Mouse (Mus musculus): ENCODE data around the gene Cntn1.

The Cntn1 gene

GRCm38 (mm10) chr15:92050996-92051352, at the start of gene Cntn1:
Gene Cntn1 (plus strand): TSS chr15:92051165.
- no peak for TF ChIP-seq GATA4 (IDR thresholded peaks at IDR 0.05; ENCODE audit: insufficient replicate concordance, low read length)

- TF ChIP-seq GATA4 (IDR thresholded peaks at IDR 0.05; ENCODE audit: insufficient replicate concordance, low read length) = no peak
These were observed 49.5 kb upstream of the Cntn1 start for GRCm38 (mm10) chr15:92001431-92001830.

GRCm38 (mm10) chr15:92012165-92013083, 38.5 kb upstream of the Cntn1 start:
- TF ChIP-seq GATA4 (IDR thresholded peaks at IDR 0.05; ENCODE audit: insufficient replicate concordance, low read length) = no peak

GRCm38 (mm10) chr15:92034111-92034510, 16.9 kb upstream of the Cntn1 start:
- no peak for TF ChIP-seq GATA4 (IDR thresholded peaks at IDR 0.05; ENCODE audit: insufficient replicate concordance, low read length)

- no peak for TF ChIP-seq GATA4 (IDR thresholded peaks at IDR 0.05; ENCODE audit: insufficient replicate concordance, low read length)
These were observed 8.4 kb upstream of the Cntn1 start for GRCm38 (mm10) chr15:92042538-92042937.

GRCm38 (mm10) chr15:92046042-92046441, 4.9 kb upstream of the Cntn1 start:
- TF ChIP-seq GATA4 (IDR thresholded peaks at IDR 0.05; ENCODE audit: insufficient replicate concordance, low read length) = no peak

GRCm38 (mm10) chr15:92048031-92048430, 2.9 kb upstream of the Cntn1 start:
- no peak for TF ChIP-seq GATA4 (IDR thresholded peaks at IDR 0.05; ENCODE audit: insufficient replicate concordance, low read length)

GRCm38 (mm10) chr15:92048531-92048930, 2.4 kb upstream of the Cntn1 start:
- no peak for TF ChIP-seq GATA4 (IDR thresholded peaks at IDR 0.05; ENCODE audit: insufficient replicate concordance, low read length)

- no peak for TF ChIP-seq GATA4 (IDR thresholded peaks at IDR 0.05; ENCODE audit: insufficient replicate concordance, low read length)
These were observed 578 bp downstream of the Cntn1 start for GRCm38 (mm10) chr15:92051353-92052132.

GRCm38 (mm10) chr15:92052133-92052463, 1.1 kb downstream of the Cntn1 start:
- TF ChIP-seq GATA4 (IDR thresholded peaks at IDR 0.05; ENCODE audit: insufficient replicate concordance, low read length) = no peak

- TF ChIP-seq GATA4 (IDR thresholded peaks at IDR 0.05; ENCODE audit: insufficient replicate concordance, low read length) = no peak
These were observed 6.6 kb downstream of the Cntn1 start for GRCm38 (mm10) chr15:92057553-92057952.

- TF ChIP-seq GATA4 (IDR thresholded peaks at IDR 0.05; ENCODE audit: insufficient replicate concordance, low read length) = no peak
These were observed 10.0 kb downstream of the Cntn1 start for GRCm38 (mm10) chr15:92060986-92061385.

GRCm38 (mm10) chr15:92079416-92079815, 28.5 kb downstream of the Cntn1 start:
- no peak for TF ChIP-seq GATA4 (IDR thresholded peaks at IDR 0.05; ENCODE audit: insufficient replicate concordance, low read length)

GRCm38 (mm10) chr15:92085876-92086275, 34.9 kb downstream of the Cntn1 start:
- TF ChIP-seq GATA4 (IDR thresholded peaks at IDR 0.05; ENCODE audit: insufficient replicate concordance, low read length) = no peak

GRCm38 (mm10) chr15:92087691-92088286, 36.8 kb downstream of the Cntn1 start:
- TF ChIP-seq GATA4 (IDR thresholded peaks at IDR 0.05; ENCODE audit: insufficient replicate concordance, low read length) = no peak

GRCm38 (mm10) chr15:92090787-92091186, 39.8 kb downstream of the Cntn1 start:
- TF ChIP-seq GATA4 (IDR thresholded peaks at IDR 0.05; ENCODE audit: insufficient replicate concordance, low read length) = no peak

All from liver, adult (tissue).